ENCODE assay signal across 8 mouse cellular contexts in the genomic region with DNA sequence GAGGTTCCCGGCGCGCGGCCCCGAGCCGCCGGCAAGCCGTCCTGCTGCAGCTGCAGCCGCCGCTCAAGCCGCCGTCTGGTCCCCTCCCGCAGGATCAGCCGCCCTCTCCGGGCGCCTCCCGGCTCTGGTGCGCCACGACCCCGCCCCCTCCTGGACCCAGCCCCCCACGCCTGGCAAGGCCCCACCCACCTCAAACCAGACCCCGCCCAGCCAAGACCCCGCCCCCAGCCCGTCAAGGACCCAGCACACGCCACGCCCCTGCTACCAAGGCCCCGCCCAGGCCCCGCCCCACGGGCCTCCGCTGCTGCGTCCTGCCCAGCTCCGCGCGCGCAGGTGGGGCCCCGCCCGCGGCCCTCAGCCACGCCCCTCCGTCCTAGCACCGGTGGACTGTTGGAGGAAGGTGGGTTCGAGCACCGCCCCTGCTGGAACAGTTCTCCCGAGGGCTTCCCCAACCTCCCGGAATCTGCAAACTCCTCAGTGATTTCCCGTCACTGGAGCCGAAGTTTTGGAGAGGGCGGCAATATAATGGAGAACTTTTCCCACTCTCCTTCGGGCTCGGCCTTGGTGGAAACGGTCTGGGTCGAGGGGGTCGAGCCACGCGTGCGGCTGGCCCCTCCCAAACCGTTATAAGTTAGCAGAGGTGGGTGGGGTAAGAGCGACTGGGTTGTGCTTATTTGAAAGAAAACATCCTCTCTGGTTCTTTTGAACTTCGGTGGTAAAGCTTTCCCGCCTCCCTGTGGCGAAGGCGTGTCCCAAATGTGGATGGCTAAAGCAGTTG. TPM values are rescaled to one million over a fixed set of nuclear protein-coding genes. Genes with fewer than 3 reads are reported as not detected.
DNase-seq lines count a peak whose midpoint lies in the region; ATAC-seq lines count a peak whose summit lies in the region.

A gene (minus strand): TSS at position 158 of the 778 bp plus-strand sequence.

- ATAC-seq in inflammation-experienced regulatory T-cells, adult 6 months: peak; percentile 63
- ATAC-seq in megakaryocyte-erythroid progenitor cell, adult 5-6 weeks (replicated peaks; ENCODE audit: low FRiP score, low TSS enrichment, poor library complexity, severe bottlenecking): peak; percentile 68

- intact Hi-C loops in gastrocnemius, postnatal 14 days (cut with DNase I; ENCODE audit: low total_unique reads): no loop called here
- intact Hi-C loops in left cerebral cortex, postnatal 14 days (cut with DNase I): loop anchor here (10.0 kb wide), 1 partner anchor 172 kb away; no protein-coding TSS in a partner anchor

- peak; percentile 97 for DNase-seq in adrenal gland, adult 2 months
- DNase-seq in embryo, embryonic 10.5 days (ENCODE audit: low spot score): peak; percentile 96
- peak; percentile 97 for DNase-seq in gastrocnemius, postnatal 14 days
- peak; percentile 80 to 86 for DNase-seq in left cerebral cortex, postnatal 14 days (ENCODE audit: low spot score in 2 of 2)
- DNase-seq in right cerebral cortex, postnatal 14 days: peak; percentile 89
- DNase-seq in urinary bladder, postnatal 36 days (ENCODE audit: low spot score in 2 of 2): peak; percentile 93 to 96

RNA-seq across cellular contexts. Expression of the gene that starts here (rescaled TPM):
- 10 to 100 TPM; 32.2 to 50.9 TPM for total RNA-seq in adrenal gland, adult 2 months (2021)
- polyA plus RNA-seq in adrenal gland, adult 2 months (2012; rRNA removed): 9.2 and 9.3 TPM in 2 replicates
- total RNA-seq in gastrocnemius, postnatal 14 days (2021): 10 to 100 TPM; 40.2 to 42.2 TPM
- 1 to 10 TPM; 6.1 to 6.8 (median 6.2) TPM for polyA plus RNA-seq in inflammation-experienced regulatory T-cells, adult 6 months (2017; shearing (Covaris generic))
- 10 to 100 TPM; 29.6 to 33.9 TPM for total RNA-seq in left cerebral cortex, postnatal 14 days (2021)
- total RNA-seq in megakaryocyte-erythroid progenitor cell, adult 5-6 weeks (2014; fragmentation: Nextera tagmentation): 6.5 and 9.7 TPM in 2 replicates
- total RNA-seq in megakaryocyte-erythroid progenitor cell, adult 5-6 weeks (2017): 12.1 and 13.4 TPM in 2 replicates

Comparison
In these comparisons a context has a peak if more than half of its experiments do, and no peak if none do; other contexts are left out.
1. Peak in every context shown above with its lines: DNase-seq and ATAC-seq.